Mouse (Mus musculus): ENCODE results near the gene Por.

- TF ChIP-seq CTCF (IDR thresholded peaks at IDR 0.05; ENCODE audit: low read depth) (no peak), EP300 (IDR thresholded peaks at IDR 0.05; ENCODE audit: low read depth) (no peak)
These were observed 5.0 kb downstream of the Por start for GRCm38 (mm10) chr5:135674821-135675220.

Measured in heart, postnatal 0 days (tissue).